Mouse (Mus musculus) megakaryocyte, embryonic 14.5 days (primary cell): ENCODE results near the gene Yipf3.

Experiments
- FLI1 ChIP-seq: IDR thresholded peaks from 2 replicates; pipeline ENCODE4 v1.6.1; 2012; ENCODE audit warnings: low read length, inconsistent platforms, mixed read lengths
- GATA1 ChIP-seq: IDR thresholded peaks from 3 replicates; pipeline ENCODE4 v1.6.1; 2012; ENCODE audit warnings: mixed read lengths, low read length, inconsistent platforms, borderline replicate concordance

DNA sequence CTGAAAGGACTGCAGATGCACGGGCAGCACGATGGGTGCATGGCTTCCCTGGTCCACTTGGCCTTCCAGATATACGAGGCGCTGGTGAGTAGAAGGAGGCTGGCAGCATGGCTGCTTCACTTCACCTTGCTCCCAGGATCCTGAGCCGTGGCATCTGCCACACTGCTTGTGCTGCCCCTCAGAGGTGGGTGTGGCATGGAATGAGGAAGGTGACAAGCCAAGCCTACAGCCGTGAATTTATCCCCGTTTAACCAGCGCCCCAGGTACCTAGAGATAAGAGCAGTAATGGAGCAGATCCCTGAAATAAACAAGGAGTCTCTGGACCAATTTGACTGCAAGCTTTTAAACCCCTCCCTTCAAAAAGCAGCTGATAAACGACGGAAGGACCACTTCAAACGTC lies 6.4 kb upstream of the Yipf3 start:
- TF ChIP-seq GATA1 (no peak), FLI1 (no peak)
